Mouse (Mus musculus) gastrocnemius, adult 2 months (tissue): ENCODE measurements at regions not wholly inside any gene's neighbourhood (a gene's known extent, or its start where the extent isn't known, plus 50 kb on each side); places are given as distances from the start of the nearest gene placed in this dataset.
"Not testable (repeated sequence)": the region's sequence is repeated elsewhere in the genome, so short reads cannot be mapped to it uniquely, and the experiment has no call there.

Experiments
- DNase-seq: peaks from one replicate; pipeline ENCODE4 v3.0.0; 2022
- H3K27ac ChIP-seq: fragments of 200-600 bp; 2 replicates; pipeline ENCODE4 v1.8.1; 2022; ENCODE audit warnings: mild to moderate bottlenecking
- H3K4me3 ChIP-seq: fragments of 200-600 bp; 2 replicates; pipeline ENCODE4 v1.8.1; 2022; ENCODE audit warnings: mild to moderate bottlenecking, moderate library complexity
- CTCF ChIP-seq: fragments of 200-600 bp; IDR thresholded peaks from 2 replicates; pipeline ENCODE4 v1.8.1; 2022; ENCODE audit warnings: antibody characterized with exemption, mild to moderate bottlenecking, moderate library complexity
- intact Hi-C: fragments of 180-260 bp; cut with DNase I; formaldehyde crosslinking; loops from one replicate; pipeline ENCODE4 v1.15.1; 2025

- no peak overlapping the region for H3K27ac ChIP-seq
- DNase-seq: no peak
- H3K4me3 ChIP-seq: no peak overlapping the region
- intact Hi-C loops: no loop called here
- TF ChIP-seq CTCF: no peak
These were observed 227.8 kb downstream of the Bcl11a start for GRCm38 (mm10) chr11:24305691-24306090.

- no peak for DNase-seq
- Histone ChIP-seq H3K27ac (no peak overlapping the region), H3K4me3 (no peak overlapping the region)
- no peak for TF ChIP-seq CTCF
- intact Hi-C loops: no loop called here
These were observed 228.2 kb downstream of the Bcl11a start for GRCm38 (mm10) chr11:24306101-24306500.

GRCm38 (mm10) chr11:24307601-24308252, 229.9 kb downstream of the Bcl11a start:
- Histone ChIP-seq H3K4me3 (no peak overlapping the region), H3K27ac (no peak overlapping the region)
- TF ChIP-seq CTCF: no peak
- DNase-seq: no peak
- intact Hi-C loops: no loop called here

GRCm38 (mm10) chr11:24308253-24308633, 230.4 kb downstream of the Bcl11a start:
- no peak for TF ChIP-seq CTCF
- intact Hi-C loops: no loop called here
- no peak overlapping the region for H3K4me3 ChIP-seq

GRCm38 (mm10) chr11:24314046-24314445, 236.2 kb downstream of the Bcl11a start:
- intact Hi-C loops: no loop called here
- no peak for DNase-seq
- no peak for TF ChIP-seq CTCF
- H3K4me3 ChIP-seq: no peak overlapping the region
- no peak overlapping the region for H3K27ac ChIP-seq

More at GRCm38 (mm10) chr11:24308253-24308633, 230.4 kb downstream of the Bcl11a start:
- H3K27ac ChIP-seq: no peak overlapping the region
- no peak for DNase-seq

- no peak for TF ChIP-seq CTCF
- DNase-seq: no peak
- intact Hi-C loops: no loop called here
- Histone ChIP-seq H3K4me3 (no peak overlapping the region), H3K27ac (no peak overlapping the region)
These were observed 237.7 kb downstream of the Bcl11a start for GRCm38 (mm10) chr11:24315582-24315981.

- H3K4me3 ChIP-seq: no peak overlapping the region
- intact Hi-C loops: no loop called here
These were observed 238.3 kb downstream of the Bcl11a start for GRCm38 (mm10) chr11:24316198-24316597.

GRCm38 (mm10) chr11:24317989-24318735, 240.3 kb downstream of the Bcl11a start:
- no peak overlapping the region for H3K27ac ChIP-seq
- intact Hi-C loops: no loop called here
- DNase-seq: no peak
- no peak for TF ChIP-seq CTCF
- no peak overlapping the region for H3K4me3 ChIP-seq

More at GRCm38 (mm10) chr11:24316198-24316597, 238.3 kb downstream of the Bcl11a start:
- no peak for DNase-seq
- H3K27ac ChIP-seq: no peak overlapping the region
- no peak for TF ChIP-seq CTCF

- intact Hi-C loops: no loop called here
- Histone ChIP-seq H3K27ac (no peak overlapping the region), H3K4me3 (no peak overlapping the region)
- no peak for TF ChIP-seq CTCF
- no peak for DNase-seq
These were observed 241.4 kb downstream of the Bcl11a start for GRCm38 (mm10) chr11:24319222-24319621.

GRCm38 (mm10) chr11:24322412-24322811, 244.6 kb downstream of the Bcl11a start:
- DNase-seq, H3K4me3 ChIP-seq, H3K27ac ChIP-seq, intact Hi-C loops: not testable (repeated sequence)

GRCm38 (mm10) chr11:24328481-24328880, 250.6 kb downstream of the Bcl11a start:
- no peak for DNase-seq
- Histone ChIP-seq H3K4me3 (no peak overlapping the region), H3K27ac (no peak overlapping the region)
- intact Hi-C loops: no loop called here
- no peak for TF ChIP-seq CTCF

- no peak for TF ChIP-seq CTCF
- no peak overlapping the region for H3K4me3 ChIP-seq
- H3K27ac ChIP-seq: no peak overlapping the region
- intact Hi-C loops: no loop called here
- no peak for DNase-seq
These were observed 252.7 kb downstream of the Bcl11a start for GRCm38 (mm10) chr11:24330366-24331124.

- no peak overlapping the region for H3K27ac ChIP-seq
- no peak for DNase-seq
- intact Hi-C loops: no loop called here
- no peak overlapping the region for H3K4me3 ChIP-seq
- TF ChIP-seq CTCF: no peak; the same call in 1 of the 2 replicates
These were observed 254.4 kb downstream of the Bcl11a start for GRCm38 (mm10) chr11:24332241-24332640.
